Mouse (Mus musculus) lung, embryonic 14.5 days (tissue): ENCODE data around the gene Muc5b. TPM values are rescaled to one million over a fixed set of nuclear protein-coding genes. Genes with fewer than 3 reads are reported as not detected.
"Not testable (repeated sequence)": the region's sequence is repeated elsewhere in the genome, so short reads cannot be mapped to it uniquely, and the experiment has no call there.

Source experiments
- ATAC-seq: fragments of 200-750 bp; cut with Nextera tagmentation; 2 replicates; pipeline ENCODE4 v1.8.0; 2017; ENCODE audit warnings: mild to moderate bottlenecking, moderate TSS enrichment, moderate library complexity; ENCODE audit not compliant: insufficient read depth
- DNase-seq: peaks from one replicate; pipeline ENCODE4 v3.0.0-alpha.2; 2015
- H3K27ac ChIP-seq: fragments of 300-500 bp; sonication (generic); 2 replicates; pipeline ENCODE4 v1.5.1; 2014; ENCODE audit warnings: low read depth, mild to moderate bottlenecking, moderate library complexity
- H3K27me3 ChIP-seq: fragments of 300-500 bp; sonication (generic); 2 replicates; pipeline ENCODE4 v1.6.1; 2014; ENCODE audit warnings: low read length, control low read depth; ENCODE audit not compliant: insufficient read depth
- H3K36me3 ChIP-seq: fragments of 300-500 bp; sonication (generic); 2 replicates; pipeline ENCODE4 v1.6.1; 2014; ENCODE audit warnings: control low read depth; ENCODE audit not compliant: insufficient read depth
- H3K4me1 ChIP-seq: fragments of 300-500 bp; sonication (generic); 2 replicates; pipeline ENCODE4 v1.6.1; 2014; ENCODE audit warnings: antibody characterized with exemption, control low read depth; ENCODE audit not compliant: insufficient read depth
- H3K4me2 ChIP-seq: fragments of 300-500 bp; sonication (generic); 2 replicates; pipeline ENCODE4 v1.6.1; 2014; ENCODE audit warnings: mild to moderate bottlenecking
- H3K4me3 ChIP-seq: fragments of 300-500 bp; sonication (generic); 2 replicates; pipeline ENCODE4 v1.5.1; 2014; ENCODE audit warnings: low read depth, low read length
- H3K9ac ChIP-seq: fragments of 300-500 bp; sonication (generic); 2 replicates; pipeline ENCODE4 v1.6.1; 2014
- H3K9me3 ChIP-seq: fragments of 300-500 bp; sonication (generic); 2 replicates; pipeline ENCODE4 v1.6.1; 2016; ENCODE audit warnings: low read depth, low read length, control low read depth
- CTCF ChIP-seq: IDR thresholded peaks from 2 replicates; pipeline ENCODE4 v1.5.1; 2016; ENCODE audit warnings: antibody characterized with exemption, low read depth
- WGBS: fragments of 180-500 bp; shearing (Covaris S2); extraction: QIAGEN DNeasy Blood & Tissue Kit; methylation state at CpG from one replicate; pipeline ENCODE4 v1.1.7; 2014; 5-methylcytosine and 5-hydroxymethylcytosine counted together
- polyA plus RNA-seq: library from polyadenylated mRNA; unstranded; fragments of >200 nt; fragmentation: Nextera tagmentation; extraction: Ambion mirVana; gene quantifications from 2 replicates; pipeline ENCODE4 v1.2.1, GENCODE M21; 2014

The Muc5b gene
- polyA plus RNA-seq = 0.07 and 0.15 TPM in 2 replicates

DNA sequence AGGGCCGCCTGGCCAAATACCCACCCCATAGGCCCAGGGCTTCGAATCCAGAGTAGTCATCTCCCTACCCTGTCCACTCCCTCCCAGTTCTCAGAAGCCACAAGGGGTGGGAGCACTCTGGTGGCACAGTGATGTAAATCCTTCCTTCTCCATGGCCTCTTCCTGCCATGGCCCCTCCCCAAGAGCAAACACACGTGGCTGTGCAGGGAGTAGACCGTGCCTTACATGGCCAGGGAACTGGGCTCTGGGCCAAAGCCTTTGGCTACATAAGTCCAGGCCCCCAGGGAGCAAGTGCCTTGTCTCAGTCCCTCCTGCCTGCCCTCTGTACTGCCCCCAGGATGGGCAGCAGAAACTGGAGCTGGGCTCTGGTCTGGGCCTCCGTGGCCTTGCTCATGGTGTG, at the start of gene Muc5b:
TSS of gene Muc5b (plus strand) at position 292 of the 400 bp plus-strand sequence.
- Histone ChIP-seq H3K27ac (no peak within 1 kb of the TSS), H3K9ac (no peak within 1 kb of the TSS), H3K4me1 (no peaks in the 10 kb centered on the region), H3K4me3 (no peak within 1 kb of the TSS), H3K36me3 (no peaks in the 10 kb centered on the region), H3K27me3 (no peaks in the 10 kb centered on the region), H3K4me2 (no peak within 1 kb of the TSS), H3K9me3 (no peaks in the 10 kb centered on the region)
- DNase-seq = peak; percentile 72
- ATAC-seq = peak; percentile 81; the same call in 1 of the 2 replicates
- 51% methylated on average over 5 of the region's 5 CpGs for WGBS
- TF ChIP-seq CTCF = no peak

DNA sequence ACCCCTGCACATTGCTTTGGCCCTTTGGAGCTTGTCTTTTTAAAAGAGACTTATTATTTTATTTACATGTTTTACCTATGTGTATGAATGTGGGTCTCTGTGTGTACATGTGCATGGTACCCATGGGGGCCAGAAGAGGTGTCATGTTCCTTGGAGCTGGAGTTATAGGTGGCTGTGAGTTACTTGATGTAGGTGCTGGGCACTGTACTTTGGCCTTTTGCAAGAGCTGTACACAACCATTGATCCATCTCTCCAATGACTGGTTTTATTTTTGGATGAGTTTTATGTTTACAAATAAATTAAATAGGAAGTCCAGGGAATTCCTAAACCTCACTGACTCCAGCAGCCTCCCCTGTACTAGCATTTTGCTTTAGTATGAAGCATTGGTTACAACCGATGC, 44.6 kb upstream of the Muc5b start:
- DNase-seq = no peak
- no peak for TF ChIP-seq CTCF
- no peak overlapping the region for H3K4me2 ChIP-seq
- no peaks in the 10 kb centered on the region for H3K36me3 ChIP-seq
- no peaks in the 10 kb centered on the region; the same call in 1 of the 2 replicates for H3K9me3 ChIP-seq
- no peaks in the 10 kb centered on the region for H3K4me1 ChIP-seq
- no peak for ATAC-seq
- WGBS = 88% methylated on average over 1 of the region's 1 CpGs
- H3K27me3 ChIP-seq = no peaks in the 10 kb centered on the region
- no peak overlapping the region for H3K27ac ChIP-seq
- H3K4me3 ChIP-seq = no peak overlapping the region
- H3K9ac ChIP-seq = no peak overlapping the region

DNA sequence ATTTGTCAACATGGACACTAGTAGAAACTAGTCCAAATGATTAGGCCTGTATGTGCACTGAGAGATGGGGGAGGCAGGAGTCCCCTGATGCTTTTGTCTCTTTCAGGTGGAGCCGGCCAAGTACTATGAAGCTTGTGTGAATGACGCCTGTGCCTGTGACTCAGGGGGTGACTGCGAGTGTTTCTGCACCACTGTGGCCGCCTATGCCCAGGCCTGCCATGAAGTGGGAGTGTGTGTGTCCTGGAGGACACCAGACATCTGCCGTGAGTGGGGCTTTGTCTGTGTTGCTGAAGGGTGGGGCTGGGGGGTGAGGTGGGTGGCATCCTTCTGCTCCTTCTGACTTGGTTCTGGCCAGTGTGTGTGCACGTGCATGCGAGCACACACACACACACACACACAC, 35.7 kb upstream of the Muc5b start:
- Histone ChIP-seq H3K9ac (no peak overlapping the region), H3K27ac (no peak overlapping the region), H3K4me3 (no peak overlapping the region), H3K4me2 (no peak overlapping the region), H3K9me3 (no peaks in the 10 kb centered on the region), H3K4me1 (no peaks in the 10 kb centered on the region), H3K27me3 (no peaks in the 10 kb centered on the region), H3K36me3 (no peaks in the 10 kb centered on the region)
- DNase-seq = no peak
- TF ChIP-seq CTCF = no peak
- no peak for ATAC-seq
- 84% methylated on average over 7 of the region's 7 CpGs for whole genome bisulfite sequencing

DNA sequence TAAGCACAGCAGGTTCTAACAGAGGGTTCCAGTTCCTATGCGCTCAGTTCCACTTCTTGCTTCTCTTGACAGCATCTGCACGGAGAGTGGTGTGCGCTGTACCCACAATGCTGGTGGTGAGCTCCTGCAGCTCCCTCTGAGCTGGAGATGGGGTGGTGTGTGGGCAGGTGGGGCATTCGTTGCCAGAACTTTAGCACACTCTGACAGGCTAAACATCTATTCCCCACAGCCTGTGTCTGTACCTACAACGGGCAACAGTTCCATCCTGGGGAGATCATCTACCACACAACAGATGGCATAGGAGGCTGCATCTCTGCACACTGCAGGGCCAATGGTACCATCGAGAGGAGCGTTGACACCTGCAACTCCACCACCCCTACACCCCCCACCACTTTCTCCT, 33.5 kb upstream of the Muc5b start:
- H3K36me3 ChIP-seq = no peaks in the 10 kb centered on the region
- 79% methylated on average over 7 of the region's 7 CpGs for WGBS

DNA sequence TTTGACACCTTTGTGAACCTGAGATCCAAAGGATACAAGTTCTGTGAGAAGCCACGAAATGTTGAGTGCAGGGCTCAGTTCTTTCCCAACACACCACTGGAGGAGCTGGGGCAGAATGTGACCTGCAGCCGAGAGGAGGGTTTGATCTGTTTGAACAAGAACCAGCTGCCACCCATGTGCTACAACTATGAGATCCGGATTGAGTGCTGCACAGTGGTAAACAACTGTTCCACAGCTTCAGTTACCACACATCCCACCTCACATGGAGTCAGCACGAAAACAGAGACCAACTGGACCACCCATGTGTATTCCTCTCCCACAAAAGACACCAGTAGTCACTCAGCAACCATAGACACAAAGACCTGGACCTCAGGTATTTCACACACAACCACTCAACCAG, 31.0 kb upstream of the Muc5b start:
- H3K9ac ChIP-seq, H3K27ac ChIP-seq, DNase-seq, H3K36me3 ChIP-seq, H3K4me1 ChIP-seq, H3K4me3 ChIP-seq, H3K27me3 ChIP-seq, H3K4me2 ChIP-seq, H3K9me3 ChIP-seq: not testable (repeated sequence)
- 0 out of 2 replicates have a peak, but pooled peaks have one; percentile 41 for ATAC-seq
- no CpG with 5 or more reads among the region's 4 CpGs for WGBS

More for the DNA sequence above, 33.5 kb upstream of the Muc5b start:
- ATAC-seq (no peak), DNase-seq (no peak)
- no peak for TF ChIP-seq CTCF
- no peaks in the 10 kb centered on the region for H3K9me3 ChIP-seq
- H3K4me3 ChIP-seq = no peak overlapping the region
- H3K27me3 ChIP-seq = no peaks in the 10 kb centered on the region
- H3K4me1 ChIP-seq = no peaks in the 10 kb centered on the region
- H3K4me2 ChIP-seq = no peak overlapping the region
- H3K27ac ChIP-seq = no peak overlapping the region
- H3K9ac ChIP-seq = no peak overlapping the region

DNA sequence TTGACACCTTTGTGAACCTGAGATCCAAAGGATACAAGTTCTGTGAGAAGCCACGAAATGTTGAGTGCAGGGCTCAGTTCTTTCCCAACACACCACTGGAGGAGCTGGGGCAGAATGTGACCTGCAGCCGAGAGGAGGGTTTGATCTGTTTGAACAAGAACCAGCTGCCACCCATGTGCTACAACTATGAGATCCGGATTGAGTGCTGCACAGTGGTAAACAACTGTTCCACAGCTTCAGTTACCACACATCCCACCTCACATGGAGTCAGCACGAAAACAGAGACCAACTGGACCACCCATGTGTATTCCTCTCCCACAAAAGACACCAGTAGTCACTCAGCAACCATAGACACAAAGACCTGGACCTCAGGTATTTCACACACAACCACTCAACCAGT, 28.9 kb upstream of the Muc5b start:
- H3K4me2 ChIP-seq, H3K27ac ChIP-seq, H3K27me3 ChIP-seq, DNase-seq, H3K4me3 ChIP-seq, H3K36me3 ChIP-seq, H3K9ac ChIP-seq, ATAC-seq, H3K9me3 ChIP-seq, H3K4me1 ChIP-seq: not testable (repeated sequence)
- no CpG with 5 or more reads among the region's 4 CpGs for WGBS

DNA sequence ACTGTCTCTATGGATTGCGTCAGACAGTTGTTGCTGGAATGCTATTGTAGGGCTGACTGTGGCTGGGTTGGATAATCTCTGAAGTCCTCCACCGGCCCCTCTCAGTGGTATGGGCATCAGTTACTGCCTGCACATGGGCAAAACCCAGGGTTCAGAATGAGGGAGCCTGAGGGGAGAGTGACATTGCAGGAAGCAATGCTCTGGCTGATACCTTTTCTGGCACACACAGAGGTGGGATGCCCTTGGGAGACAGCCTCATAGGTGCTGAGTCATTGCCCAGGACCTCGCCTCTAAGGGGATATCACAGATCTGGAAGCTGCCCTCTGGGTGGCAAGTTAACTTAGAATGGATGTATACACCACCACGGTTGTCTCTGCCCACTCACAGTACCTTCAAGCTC, 25.5 kb upstream of the Muc5b start:
- Histone ChIP-seq H3K9me3 (no peaks in the 10 kb centered on the region), H3K27me3 (no peaks in the 10 kb centered on the region), H3K4me2 (no peak overlapping the region), H3K36me3 (no peaks in the 10 kb centered on the region), H3K4me3 (no peak overlapping the region), H3K4me1 (no peaks in the 10 kb centered on the region), H3K9ac (no peak overlapping the region), H3K27ac (no peak overlapping the region)
- DNase-seq = no peak
- WGBS = 69% methylated on average over 4 of the region's 4 CpGs
- TF ChIP-seq CTCF = no peak
- ATAC-seq = no peak

DNA sequence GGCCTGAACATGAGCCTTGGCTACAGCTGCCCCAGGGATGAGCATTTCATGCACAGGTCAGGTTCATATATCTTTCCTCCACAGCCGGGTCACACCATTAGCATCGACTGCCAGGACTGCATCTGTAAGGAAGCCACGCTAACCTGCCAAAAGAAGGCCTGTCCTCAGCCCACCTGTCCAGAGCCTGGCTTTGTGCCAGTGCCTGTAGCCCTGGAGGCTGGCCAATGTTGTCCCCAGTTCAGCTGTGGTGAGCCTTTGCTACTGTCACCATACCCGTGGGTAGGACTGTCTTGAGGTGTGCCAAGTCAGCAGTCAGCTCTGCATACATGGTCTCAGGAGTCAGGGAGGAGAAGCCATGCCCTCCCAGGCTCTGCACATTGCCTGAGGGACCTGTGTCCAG, 23.5 kb upstream of the Muc5b start:
- DNase-seq (no peak), ATAC-seq (no peak)
- H3K9me3 ChIP-seq = no peaks in the 10 kb centered on the region
- no peak overlapping the region for H3K9ac ChIP-seq
- H3K4me2 ChIP-seq = no peak overlapping the region
- TF ChIP-seq CTCF = no peak
- H3K36me3 ChIP-seq = no peaks in the 10 kb centered on the region
- H3K4me1 ChIP-seq = no peaks in the 10 kb centered on the region
- WGBS = 69% methylated on average over 4 of the region's 4 CpGs
- H3K4me3 ChIP-seq = no peak overlapping the region
- H3K27ac ChIP-seq = no peak overlapping the region
- no peaks in the 10 kb centered on the region for H3K27me3 ChIP-seq
